Mouse (Mus musculus): ENCODE results near the gene Ints6. TPM values are rescaled to one million over a fixed set of nuclear protein-coding genes. Genes with fewer than 3 reads are reported as not detected.

Gene Ints6
- polyA plus RNA-seq, 1 experiment = 4.8 TPM

- Histone ChIP-seq H3K4me1 (ENCODE audit: control insufficient read depth, insufficient read depth, insufficient read length) (no peaks in the 10 kb centered on the region; the same call in 1 of the 2 replicates), H3K36me3 (ENCODE audit: control insufficient read depth, insufficient read depth, low read length) (no peaks in the 10 kb centered on the region; the same call in 1 of the 2 replicates), H3K4me3 (ENCODE audit: extremely low read depth, insufficient read depth, insufficient read length) (no peak overlapping the region), H3K27ac (ENCODE audit: insufficient read depth, low read length) (no peak overlapping the region), H3K27me3 (ENCODE audit: control insufficient read depth, insufficient read depth, low read length) (no peaks in the 10 kb centered on the region)
- 93% methylated on average over 5 of the region's 5 CpGs for WGBS
- TF ChIP-seq POLR2A (IDR thresholded peaks at IDR 0.05; ENCODE audit: low read depth, low read length) = no peak
- TF ChIP-seq CTCF (IDR thresholded peaks at IDR 0.05; ENCODE audit: extremely low read depth, insufficient read depth, insufficient read length, insufficient replicate concordance) = no peak
- DNase-seq (ENCODE audit: low read depth in 1 of 2, low spot score in 2 of 2) = no peak
Observed at GRCm38 (mm10) chr14:62758714-62759113, 2.3 kb downstream of the Ints6 start.

- 61% methylated on average over 1 of the region's 1 CpGs for WGBS
- Histone ChIP-seq H3K36me3 (ENCODE audit: control insufficient read depth, insufficient read depth, low read length) (no peaks in the 10 kb centered on the region; the same call in 1 of the 2 replicates), H3K27ac (ENCODE audit: insufficient read depth, low read length) (no peak overlapping the region), H3K4me3 (ENCODE audit: extremely low read depth, insufficient read depth, insufficient read length) (no peak overlapping the region), H3K4me1 (ENCODE audit: control insufficient read depth, insufficient read depth, insufficient read length) (no peaks in the 10 kb centered on the region; the same call in 1 of the 2 replicates), H3K27me3 (ENCODE audit: control insufficient read depth, insufficient read depth, low read length) (no peaks in the 10 kb centered on the region)
- TF ChIP-seq CTCF (IDR thresholded peaks at IDR 0.05; ENCODE audit: extremely low read depth, insufficient read depth, insufficient read length, insufficient replicate concordance) = no peak
- no peak for TF ChIP-seq POLR2A (IDR thresholded peaks at IDR 0.05; ENCODE audit: low read depth, low read length)
- DNase-seq (ENCODE audit: low read depth in 1 of 2, low spot score in 2 of 2) = no peak
Observed at GRCm38 (mm10) chr14:62755095-62755640, 5.8 kb downstream of the Ints6 start.

- WGBS = 70% methylated on average over 2 of the region's 2 CpGs
- TF ChIP-seq CTCF (IDR thresholded peaks at IDR 0.05; ENCODE audit: extremely low read depth, insufficient read depth, insufficient read length, insufficient replicate concordance) = no peak
- Histone ChIP-seq H3K27ac (ENCODE audit: insufficient read depth, low read length) (no peak overlapping the region), H3K36me3 (ENCODE audit: control insufficient read depth, insufficient read depth, low read length) (no peaks in the 10 kb centered on the region), H3K27me3 (ENCODE audit: control insufficient read depth, insufficient read depth, low read length) (no peaks in the 10 kb centered on the region), H3K4me3 (ENCODE audit: extremely low read depth, insufficient read depth, insufficient read length) (no peak overlapping the region), H3K4me1 (ENCODE audit: control insufficient read depth, insufficient read depth, insufficient read length) (no peaks in the 10 kb centered on the region)
- no peak for DNase-seq (ENCODE audit: low read depth in 1 of 2, low spot score in 2 of 2)
Observed at GRCm38 (mm10) chr14:62751479-62751878, 9.5 kb downstream of the Ints6 start.

GRCm38 (mm10) chr14:62735646-62736045 lies 25.3 kb downstream of the Ints6 start:
- Histone ChIP-seq H3K4me1 (ENCODE audit: control insufficient read depth, insufficient read depth, insufficient read length) (no peaks in the 10 kb centered on the region), H3K36me3 (ENCODE audit: control insufficient read depth, insufficient read depth, low read length) (peaks cover 11% of the 10 kb centered on the region), H3K27ac (ENCODE audit: insufficient read depth, low read length) (no peak overlapping the region), H3K4me3 (ENCODE audit: extremely low read depth, insufficient read depth, insufficient read length) (no peak overlapping the region), H3K27me3 (ENCODE audit: control insufficient read depth, insufficient read depth, low read length) (no peaks in the 10 kb centered on the region)
- 33% methylated on average over 1 of the region's 1 CpGs for WGBS
- DNase-seq (ENCODE audit: low read depth in 1 of 2, low spot score in 2 of 2) = peak in 1 of 2 experiments; percentile 19
- TF ChIP-seq CTCF (IDR thresholded peaks at IDR 0.05; ENCODE audit: extremely low read depth, insufficient read depth, insufficient read length, insufficient replicate concordance) (no peak), POLR2A (IDR thresholded peaks at IDR 0.05; ENCODE audit: low read depth, low read length) (no peak)

GRCm38 (mm10) chr14:62733666-62734065 lies 27.3 kb downstream of the Ints6 start:
- TF ChIP-seq POLR2A (IDR thresholded peaks at IDR 0.05; ENCODE audit: low read depth, low read length) = no peak
- no peak for TF ChIP-seq CTCF (IDR thresholded peaks at IDR 0.05; ENCODE audit: extremely low read depth, insufficient read depth, insufficient read length, insufficient replicate concordance)
- no peaks in the 10 kb centered on the region for H3K27me3 ChIP-seq (ENCODE audit: control insufficient read depth, insufficient read depth, low read length)
- no peak overlapping the region for H3K27ac ChIP-seq (ENCODE audit: insufficient read depth, low read length)
- 88% methylated on average over 2 of the region's 2 CpGs for WGBS
- no peak overlapping the region for H3K4me3 ChIP-seq (ENCODE audit: extremely low read depth, insufficient read depth, insufficient read length)
- H3K36me3 ChIP-seq (ENCODE audit: control insufficient read depth, insufficient read depth, low read length) = peaks cover 10% of the 10 kb centered on the region
- H3K4me1 ChIP-seq (ENCODE audit: control insufficient read depth, insufficient read depth, insufficient read length) = no peaks in the 10 kb centered on the region
- no peak for DNase-seq (ENCODE audit: low read depth in 1 of 2, low spot score in 2 of 2)

GRCm38 (mm10) chr14:62731902-62732301 lies 29.1 kb downstream of the Ints6 start:
- TF ChIP-seq POLR2A (IDR thresholded peaks at IDR 0.05; ENCODE audit: low read depth, low read length) = no peak
- no peak for TF ChIP-seq CTCF (IDR thresholded peaks at IDR 0.05; ENCODE audit: extremely low read depth, insufficient read depth, insufficient read length, insufficient replicate concordance)
- no peaks in the 10 kb centered on the region for H3K27me3 ChIP-seq (ENCODE audit: control insufficient read depth, insufficient read depth, low read length)
- WGBS = 52% methylated on average over 1 of the region's 1 CpGs
- no peak for DNase-seq (ENCODE audit: low read depth in 1 of 2, low spot score in 2 of 2)
- no peak overlapping the region for H3K27ac ChIP-seq (ENCODE audit: insufficient read depth, low read length)
- H3K4me1 ChIP-seq (ENCODE audit: control insufficient read depth, insufficient read depth, insufficient read length) = no peaks in the 10 kb centered on the region
- peaks cover 8% of the 10 kb centered on the region for H3K36me3 ChIP-seq (ENCODE audit: control insufficient read depth, insufficient read depth, low read length)
- H3K4me3 ChIP-seq (ENCODE audit: extremely low read depth, insufficient read depth, insufficient read length) = no peak overlapping the region

- TF ChIP-seq CTCF (IDR thresholded peaks at IDR 0.05; ENCODE audit: extremely low read depth, insufficient read depth, insufficient read length, insufficient replicate concordance) = no peak
- TF ChIP-seq POLR2A (IDR thresholded peaks at IDR 0.05; ENCODE audit: low read depth, low read length) = no peak
- Histone ChIP-seq H3K27me3 (ENCODE audit: control insufficient read depth, insufficient read depth, low read length) (no peaks in the 10 kb centered on the region), H3K4me3 (ENCODE audit: extremely low read depth, insufficient read depth, insufficient read length) (no peak overlapping the region), H3K27ac (ENCODE audit: insufficient read depth, low read length) (no peak overlapping the region), H3K4me1 (ENCODE audit: control insufficient read depth, insufficient read depth, insufficient read length) (peaks cover 2% of the 10 kb centered on the region; the same call in 1 of the 2 replicates), H3K36me3 (ENCODE audit: control insufficient read depth, insufficient read depth, low read length) (no peaks in the 10 kb centered on the region; the same call in 1 of the 2 replicates)
- no peak for DNase-seq (ENCODE audit: low read depth in 1 of 2, low spot score in 2 of 2)
Observed at GRCm38 (mm10) chr14:62724560-62724959, 36.4 kb downstream of the Ints6 start.

Measured in spleen, adult 2 months (tissue).